Mouse (Mus musculus) yolk sac, embryonic 10.5 days (tissue): ENCODE data around the gene Iqca.

Experiments
- DNase-seq: peaks from one replicate; pipeline ENCODE4 v3.0.0-alpha.2; 2017; ENCODE audit warnings: low spot score

The Iqca gene

GRCm38 (mm10) chr1:90132402-90132801, 20.8 kb downstream of the Iqca start:
- DNase-seq: no peak

- DNase-seq: no peak
Observed at GRCm38 (mm10) chr1:90131982-90132381, 21.2 kb downstream of the Iqca start.

DNA sequence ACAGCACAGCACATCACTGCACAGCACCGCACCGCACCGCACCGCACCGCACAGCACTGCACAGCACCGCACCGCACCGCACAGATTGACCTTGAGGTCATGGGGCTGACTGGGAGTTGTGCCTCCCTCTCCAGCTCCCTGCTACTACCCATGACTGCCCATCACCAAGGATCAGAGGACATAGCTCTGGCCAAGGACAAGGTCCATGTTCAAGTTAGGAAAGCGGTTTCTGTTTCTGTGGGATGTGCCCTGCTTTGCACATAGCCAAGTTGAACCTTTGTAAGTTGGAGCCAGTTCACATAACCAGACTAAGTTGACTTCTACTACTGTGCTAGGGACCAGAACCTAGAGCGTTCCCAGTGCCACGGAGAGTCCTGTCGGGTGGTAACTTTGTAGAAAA, 28.6 kb downstream of the Iqca start:
- no peak for DNase-seq

GRCm38 (mm10) chr1:90120706-90121105, 32.5 kb downstream of the Iqca start:
- no peak for DNase-seq

DNA sequence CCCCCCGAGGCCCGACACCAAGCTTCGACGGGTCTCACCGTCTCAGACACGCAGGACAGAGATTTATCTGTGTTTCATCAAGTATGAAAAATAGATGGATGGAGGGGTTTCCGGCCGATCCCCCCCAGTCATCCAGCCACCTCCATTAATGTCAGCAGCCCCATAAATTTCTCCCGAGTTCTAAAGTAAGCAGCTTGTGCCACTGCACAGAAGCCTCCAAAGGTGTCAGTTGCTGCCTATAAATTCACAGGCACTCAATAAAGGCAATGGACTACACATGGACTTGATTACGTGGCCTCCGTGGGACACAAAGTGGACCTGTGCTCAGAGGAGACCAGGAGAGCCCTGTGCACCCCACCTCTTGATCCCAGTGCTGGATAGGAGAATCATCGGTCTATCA, 34.0 kb downstream of the Iqca start:
- peak; percentile 27 for DNase-seq

DNA sequence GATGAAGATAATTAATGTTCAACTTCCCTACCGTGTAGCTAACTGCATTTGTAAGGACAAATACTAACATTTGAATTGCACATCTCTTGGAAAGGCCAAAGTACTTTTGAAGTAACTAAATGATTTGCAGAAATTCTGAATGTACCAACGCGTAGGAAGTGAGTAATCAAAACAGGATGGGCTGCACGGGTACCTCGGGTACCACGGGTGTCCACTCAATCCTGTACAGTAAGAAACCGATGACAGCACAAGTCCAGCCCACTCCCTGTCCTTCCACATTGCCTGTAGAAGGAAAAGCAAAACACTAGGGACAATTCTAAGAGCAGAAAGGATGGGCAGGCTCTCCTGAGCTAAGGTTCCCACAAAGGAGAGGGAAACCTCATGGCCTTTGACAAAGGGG, 36.0 kb downstream of the Iqca start:
- no peak for DNase-seq

DNA sequence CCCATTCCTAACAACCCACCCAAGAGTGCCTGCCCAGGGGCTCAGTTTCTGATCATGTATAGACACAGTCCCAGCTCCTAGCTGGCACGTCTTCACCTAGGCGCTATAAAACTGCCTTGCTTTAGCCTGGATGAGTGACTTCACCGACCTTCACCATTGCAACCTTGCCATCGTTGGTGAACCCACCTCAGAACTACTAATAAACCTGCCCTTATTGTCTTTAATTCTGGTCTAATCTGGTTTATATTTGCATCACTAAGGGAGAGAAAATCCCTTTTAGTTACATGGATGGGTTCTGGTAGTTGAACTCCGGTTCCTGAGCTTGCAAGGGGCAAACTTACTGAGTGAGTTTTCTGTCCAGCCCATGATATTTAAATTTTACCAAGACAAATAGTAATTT, 38.6 kb downstream of the Iqca start:
- DNase-seq: no peak

DNA sequence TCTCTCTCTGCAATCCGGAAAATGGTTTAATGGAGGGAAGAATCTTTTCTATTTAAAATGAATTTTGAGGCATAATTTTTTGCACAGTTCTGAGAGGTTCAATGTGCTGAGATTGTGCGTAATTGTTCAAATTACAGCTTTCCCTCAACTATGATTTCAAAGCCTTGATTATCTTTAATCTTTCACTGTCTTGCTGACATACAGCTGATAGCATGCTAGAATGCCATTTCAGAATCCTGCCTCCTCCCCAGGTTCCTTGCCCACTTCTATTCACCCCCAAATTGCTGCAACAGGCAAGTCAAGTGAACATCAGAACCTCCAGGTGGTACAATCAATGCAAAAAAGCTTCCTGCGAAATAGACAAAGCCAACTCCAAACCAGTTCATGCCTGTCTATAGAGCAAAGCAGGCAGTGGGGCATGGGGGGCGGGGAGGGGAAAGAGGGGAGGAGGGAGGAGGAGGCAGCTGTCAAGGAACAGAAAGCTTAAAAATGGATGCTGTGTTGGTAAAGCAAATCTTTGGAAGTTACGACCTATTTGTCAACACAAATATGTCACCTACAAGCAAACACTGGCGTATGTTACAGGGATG, 39.5 kb downstream of the Iqca start:
- DNase-seq: no peak

DNA sequence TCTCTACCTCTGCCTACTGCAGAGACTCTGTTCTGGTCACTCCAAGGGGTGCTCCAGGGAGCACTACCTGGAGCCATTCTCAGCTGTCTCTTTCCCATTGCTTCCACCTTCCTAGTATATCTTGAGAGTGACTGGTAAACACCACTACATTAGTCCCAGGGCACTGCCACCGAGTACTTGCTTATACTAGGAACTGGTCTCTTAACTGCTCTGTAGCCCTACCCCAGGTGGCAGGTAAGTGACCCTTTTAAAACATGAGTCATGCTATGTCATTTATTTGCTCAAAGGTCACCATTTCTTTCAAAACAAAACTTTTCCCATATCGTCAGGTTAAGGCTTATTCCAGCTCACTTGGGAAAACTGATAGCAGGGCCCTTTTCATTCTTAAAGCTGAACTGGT, 40.5 kb downstream of the Iqca start:
- no peak for DNase-seq

DNA sequence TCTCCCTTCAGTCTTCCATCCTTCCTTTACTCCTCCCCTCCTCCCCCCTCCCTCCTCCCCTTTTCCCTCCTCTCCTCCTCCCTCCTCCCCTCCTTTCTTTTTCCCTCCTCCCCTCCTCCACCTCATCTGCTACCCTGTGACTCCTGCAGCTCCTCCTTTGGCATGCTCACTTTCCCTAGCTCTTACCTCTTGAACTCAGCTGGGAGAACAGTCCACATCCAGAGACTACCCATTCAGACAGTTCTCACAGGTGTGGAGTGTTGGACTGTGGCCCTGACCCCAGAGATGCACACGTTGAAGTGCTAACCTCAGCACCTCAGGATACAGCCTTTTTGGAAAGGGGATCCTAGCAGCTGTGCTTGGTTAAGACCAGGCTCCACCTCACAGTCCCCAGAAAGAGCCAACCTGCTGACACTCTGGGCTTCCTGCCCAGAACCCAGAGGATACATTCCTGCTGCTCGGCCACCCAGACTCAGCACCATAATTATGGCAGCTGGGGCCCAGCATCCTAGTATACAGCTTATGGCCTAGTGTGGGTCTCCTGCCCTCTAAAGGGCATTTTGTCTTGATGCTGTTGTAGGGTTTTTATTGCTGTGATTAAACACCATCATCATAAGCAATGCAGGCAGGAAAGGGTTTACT, 41.9 kb downstream of the Iqca start:
- no peak for DNase-seq

DNA sequence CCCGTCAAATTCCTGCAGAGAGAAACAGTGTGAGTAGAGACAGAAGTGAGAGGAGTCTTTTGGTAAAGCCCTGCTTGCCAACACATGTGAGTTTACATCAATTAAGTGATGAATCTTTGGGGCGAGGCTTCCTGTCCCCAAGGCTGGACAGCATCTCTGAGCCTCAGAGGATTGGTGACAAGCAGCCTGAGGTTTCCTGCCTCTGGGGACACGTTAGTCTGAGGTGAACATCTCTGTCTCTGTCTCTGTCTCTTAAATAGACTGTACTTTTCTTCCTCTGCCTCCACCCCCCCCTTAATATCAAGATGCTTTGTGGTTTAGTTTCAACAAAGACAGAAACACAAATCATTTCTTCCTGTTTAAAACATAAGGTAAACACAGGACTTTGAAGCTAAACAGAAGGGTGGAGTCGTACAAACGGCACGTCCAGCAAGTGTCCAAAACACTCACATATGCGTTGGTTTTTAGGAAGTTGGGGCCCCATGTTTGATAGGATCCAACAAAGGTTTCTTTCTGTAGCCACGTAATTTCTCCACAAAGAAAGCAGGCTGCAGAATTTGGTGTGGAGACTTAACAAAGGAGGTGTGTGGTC, 49.2 kb downstream of the Iqca start:
- no peak for DNase-seq

DNA sequence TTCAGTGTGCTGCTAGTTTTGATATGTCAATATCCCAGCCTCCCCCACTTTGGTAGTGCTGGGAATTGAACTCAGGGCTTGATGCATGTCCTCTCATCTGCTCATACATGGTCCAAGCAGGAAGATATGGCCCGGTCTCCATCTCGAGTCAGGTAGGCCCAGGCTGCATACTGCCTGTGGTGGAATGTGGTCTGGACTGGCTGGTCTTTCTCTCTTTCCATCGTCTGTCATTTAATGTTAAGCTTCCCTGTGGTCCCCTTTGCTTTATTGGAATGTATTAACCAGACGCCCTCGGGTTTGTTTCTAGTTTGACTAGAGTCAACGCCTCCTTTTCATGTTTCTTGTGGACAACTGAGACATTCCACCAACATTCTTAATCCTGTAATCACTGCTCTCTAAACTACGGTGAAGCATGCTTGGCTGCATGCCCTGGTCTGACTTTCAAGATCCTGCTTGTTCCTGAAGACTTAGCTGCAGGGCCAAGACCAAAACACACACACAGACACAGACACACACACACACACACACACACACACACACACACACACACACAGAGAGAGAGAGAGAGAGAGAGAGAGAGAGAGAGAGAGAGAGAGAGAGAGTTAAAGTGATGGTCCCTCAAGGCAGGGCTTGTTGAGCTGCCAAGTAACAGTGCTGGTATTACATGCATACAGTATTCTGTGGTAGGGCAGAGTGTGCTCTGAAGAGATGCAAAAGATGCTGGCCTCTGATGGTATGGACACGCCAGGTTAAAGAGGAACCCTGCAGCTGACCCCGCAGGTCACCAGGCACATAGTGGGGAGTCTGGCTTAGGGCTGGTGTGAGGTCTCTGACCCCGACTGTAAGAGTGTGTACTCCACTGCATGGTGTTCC, 52.6 kb downstream of the Iqca start:
- peak; percentile 36 for DNase-seq

GRCm38 (mm10) chr1:90092816-90093493, 60.2 kb downstream of the Iqca start:
- DNase-seq: no peak

GRCm38 (mm10) chr1:90088192-90088990, 64.8 kb downstream of the Iqca start:
- no peak for DNase-seq

DNA sequence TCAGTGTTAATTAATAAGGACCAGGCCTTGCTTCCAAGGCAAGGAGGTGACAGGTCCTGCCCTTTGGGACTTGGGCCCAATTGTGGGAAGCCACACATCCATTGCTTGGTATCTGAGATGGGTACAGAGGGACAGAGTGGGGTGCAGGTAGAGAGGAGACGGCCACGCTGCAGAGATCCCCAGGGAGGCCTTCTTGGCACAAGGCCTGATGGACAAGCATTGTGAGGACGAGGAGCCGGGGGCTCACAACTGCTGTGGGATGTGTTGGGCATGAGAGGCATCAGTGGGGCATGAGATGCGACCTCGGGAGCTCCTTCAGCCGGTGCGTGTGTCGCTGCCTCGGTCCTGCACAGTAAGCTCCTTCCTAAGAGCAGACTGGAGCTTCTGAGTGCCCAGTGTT, 66.7 kb downstream of the Iqca start:
- DNase-seq: no peak

DNA sequence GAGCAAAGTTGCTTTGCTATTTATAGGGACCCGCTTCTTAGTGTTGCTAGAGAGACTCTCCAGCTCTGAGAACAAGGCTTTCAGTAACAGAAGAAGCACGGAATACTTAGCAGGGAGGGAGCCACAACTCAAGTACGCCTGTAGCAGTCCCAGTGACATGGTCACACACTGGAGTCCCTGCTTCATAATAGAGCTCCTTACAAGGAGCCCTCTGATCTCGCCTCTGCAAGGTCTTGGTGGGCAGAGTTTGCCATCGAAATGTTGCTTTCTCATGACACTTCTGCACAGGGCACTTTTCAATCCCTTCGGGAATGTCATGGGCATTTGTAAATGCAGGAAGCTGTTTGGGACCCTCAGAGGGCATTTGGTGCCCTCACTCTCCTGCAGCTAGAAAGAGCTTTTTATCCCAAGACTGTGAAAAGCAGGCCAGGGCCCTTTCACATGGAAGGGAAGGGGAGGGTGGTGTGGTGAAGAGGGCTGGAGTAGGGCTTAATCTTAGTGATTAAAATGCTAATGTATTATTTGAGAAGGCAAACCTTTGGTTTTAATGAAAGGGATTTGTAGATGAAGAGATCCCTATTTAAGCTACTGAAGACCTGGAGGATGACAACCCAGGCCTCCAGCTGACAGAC, 67.6 kb downstream of the Iqca start:
- DNase-seq: no peak

- DNase-seq: no peak
Observed at GRCm38 (mm10) chr1:90076291-90076690, 76.9 kb downstream of the Iqca start.

GRCm38 (mm10) chr1:90074779-90075178, 78.4 kb downstream of the Iqca start:
- no peak for DNase-seq

- no peak for DNase-seq
Observed at GRCm38 (mm10) chr1:90071812-90072580, 81.2 kb downstream of the Iqca start.

DNA sequence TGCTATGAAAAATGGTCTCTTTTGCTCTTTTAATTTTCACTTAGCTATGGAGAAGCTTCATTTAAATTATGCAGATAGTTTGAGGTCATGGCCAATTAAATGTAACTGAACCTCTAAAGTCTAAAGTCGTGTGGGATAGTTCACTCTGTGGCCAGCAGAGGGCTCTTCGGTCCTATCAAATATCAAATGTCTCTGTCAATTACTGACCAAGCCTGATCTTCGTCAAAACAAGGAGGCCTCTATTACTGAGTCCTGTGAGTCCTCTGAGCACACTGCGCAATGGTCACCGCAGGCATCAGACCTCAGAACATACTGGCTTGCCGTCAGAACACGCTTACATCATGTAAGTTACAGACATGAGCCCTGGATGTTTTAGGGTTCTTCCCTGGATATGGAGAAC, 92.6 kb downstream of the Iqca start:
- DNase-seq: peak; percentile 10
